Mouse (Mus musculus) CD8-positive naive resting alpha-beta T cell, adult 2 months (primary cell): Measurements from ENCODE around the gene Tfb1m.
A peak's percentile ranks its signal among the peaks of the same experiment; 100 is the strongest.

Source experiments
- DNase-seq, 2 experiments: peaks; one replicate each; pipeline ENCODE4 v3.0.0; 2022; ENCODE audit warnings: low read depth in 2 of 2, low spot score in 2 of 2

Tfb1m gene

GRCm38 (mm10) chr17:3514316-3514715 is 43.3 kb downstream of the Tfb1m start:
- no peak for DNase-seq

- DNase-seq, result peak in 1 of 2 experiments; percentile 10
Observed at GRCm38 (mm10) chr17:3509841-3510240, 47.7 kb downstream of the Tfb1m start.

- no peak for DNase-seq
Observed at GRCm38 (mm10) chr17:3506508-3506907, 51.1 kb downstream of the Tfb1m start.

- no peak for DNase-seq
Observed at GRCm38 (mm10) chr17:3505711-3506110, 51.9 kb downstream of the Tfb1m start.

GRCm38 (mm10) chr17:3500936-3501335 is 56.6 kb downstream of the Tfb1m start:
- no peak for DNase-seq

- DNase-seq, result no peak
Observed at GRCm38 (mm10) chr17:3500076-3500475, 57.5 kb downstream of the Tfb1m start.

- DNase-seq, result no peak
Observed at GRCm38 (mm10) chr17:3499468-3499867, 58.1 kb downstream of the Tfb1m start.

GRCm38 (mm10) chr17:3498580-3498979 is 59.0 kb downstream of the Tfb1m start:
- no peak for DNase-seq

GRCm38 (mm10) chr17:3498086-3498485 is 59.5 kb downstream of the Tfb1m start:
- DNase-seq, result no peak

- no peak for DNase-seq
Observed at GRCm38 (mm10) chr17:3496080-3496479, 61.5 kb downstream of the Tfb1m start.

GRCm38 (mm10) chr17:3495576-3495975 is 62.0 kb downstream of the Tfb1m start:
- DNase-seq, result no peak

- DNase-seq, result no peak
Observed at GRCm38 (mm10) chr17:3491667-3492066, 65.9 kb downstream of the Tfb1m start.

- no peak for DNase-seq
Observed at GRCm38 (mm10) chr17:3491065-3491464, 66.5 kb downstream of the Tfb1m start.

- DNase-seq, result no peak
Observed at GRCm38 (mm10) chr17:3490216-3490895, 67.2 kb downstream of the Tfb1m start.

GRCm38 (mm10) chr17:3487721-3488601 is 69.6 kb downstream of the Tfb1m start:
- no peak for DNase-seq

GRCm38 (mm10) chr17:3487211-3487610 is 70.4 kb downstream of the Tfb1m start:
- DNase-seq, result no peak

- no peak for DNase-seq
Observed at GRCm38 (mm10) chr17:3485851-3486250, 71.7 kb downstream of the Tfb1m start.

- no peak for DNase-seq
Observed at GRCm38 (mm10) chr17:3483091-3483490, 74.5 kb downstream of the Tfb1m start.

GRCm38 (mm10) chr17:3481576-3482575 is 75.7 kb downstream of the Tfb1m start:
- DNase-seq, result no peak

- DNase-seq, result no peak
Observed at GRCm38 (mm10) chr17:3476546-3476945, 81.0 kb downstream of the Tfb1m start.

- DNase-seq, result no peak
Observed at GRCm38 (mm10) chr17:3472018-3472417, 85.6 kb downstream of the Tfb1m start.
